8 mouse cellular contexts compared by ENCODE assay signal in the genomic region with DNA sequence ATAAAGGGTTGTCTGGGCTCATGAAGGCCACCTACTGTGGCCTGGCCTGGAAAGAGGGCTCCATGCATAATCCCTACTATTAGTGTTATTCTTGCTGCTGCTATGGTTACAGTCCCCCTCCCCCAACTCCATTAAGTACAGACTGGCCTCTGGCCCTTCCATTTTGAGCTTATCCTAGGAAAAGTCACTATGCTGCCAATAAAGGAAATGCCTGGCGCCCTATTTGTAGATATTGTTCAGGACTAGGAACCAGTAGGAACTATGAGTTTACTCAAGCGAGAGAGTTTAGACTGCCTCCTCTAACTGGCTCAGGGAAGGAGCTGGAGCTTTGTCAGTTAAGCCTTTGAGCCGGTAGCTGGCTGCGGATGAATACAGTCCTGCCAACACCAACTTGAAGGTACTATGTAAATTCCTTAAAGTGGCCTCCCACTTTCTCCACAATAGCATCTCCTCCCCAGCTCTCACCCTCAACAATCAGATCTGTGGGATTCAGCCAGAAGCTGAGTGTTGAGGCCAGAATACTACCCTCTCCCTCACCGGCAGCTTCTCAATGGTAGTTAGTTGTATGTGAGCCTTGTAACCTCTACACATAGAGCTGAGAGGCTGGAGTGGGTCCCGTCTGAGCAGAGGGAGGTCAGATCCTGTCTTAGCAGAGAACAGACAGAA. TPM values are rescaled to one million over a fixed set of nuclear protein-coding genes. Genes with fewer than 3 reads are reported as not detected.
DNase-seq lines count a peak whose midpoint lies in the region; ATAC-seq and TF ChIP-seq lines count a peak whose summit lies in the region.

No protein-coding gene starts in this region.

- peaks cover 6% of the 10 kb centered on the region for H3K4me1 ChIP-seq in heart, embryonic 11.5 days (ENCODE audit: control insufficient read depth, insufficient read depth, low read length)
- H3K4me1 ChIP-seq in limb, embryonic 12.5 days (replicated peaks): peaks cover 17% of the 10 kb centered on the region
- H3K4me1 ChIP-seq in neural tube, embryonic 13.5 days (replicated peaks): peaks cover 11% of the 10 kb centered on the region
- H3K4me1 ChIP-seq in thymus, adult 2 months (replicated peaks; ENCODE audit: control insufficient read depth, insufficient read depth, low read length): no peaks in the 10 kb centered on the region

- no peak overlapping the region for H3K4me2 ChIP-seq in heart, embryonic 11.5 days
- no peak overlapping the region for H3K4me2 ChIP-seq in limb, embryonic 12.5 days
- no peak overlapping the region for H3K4me2 ChIP-seq in neural tube, embryonic 13.5 days

- WGBS in heart, embryonic 11.5 days (ENCODE audit: insufficient replicate concordance): 17% methylated on average over 6 of the region's 6 CpGs
- 40% methylated on average over 6 of the region's 6 CpGs for WGBS in limb, embryonic 12.5 days
- WGBS in neural tube, embryonic 13.5 days: 13% methylated on average over 6 of the region's 6 CpGs
- 92% methylated on average over 6 of the region's 6 CpGs for WGBS in thymus, adult 2 months

- peak overlapping the region; percentile 46; the same call in 1 of the 2 replicates for H3K9ac ChIP-seq in heart, embryonic 11.5 days (ENCODE audit: low read depth, low read length)
- no peak overlapping the region for H3K9ac ChIP-seq in limb, embryonic 12.5 days (replicated peaks)
- H3K9ac ChIP-seq in neural tube, embryonic 13.5 days: no peak overlapping the region

- TF ChIP-seq POLR2A in thymus, adult 2 months (IDR thresholded peaks at IDR 0.05; ENCODE audit: control insufficient read depth, extremely low read depth, insufficient read depth, low read length, poor library complexity): no peak

- H3K9me3 ChIP-seq in heart, embryonic 11.5 days (replicated peaks; ENCODE audit: control insufficient read depth, low read length): no peaks in the 10 kb centered on the region
- no peaks in the 10 kb centered on the region for H3K9me3 ChIP-seq in limb, embryonic 12.5 days
- H3K9me3 ChIP-seq in neural tube, embryonic 13.5 days: no peaks in the 10 kb centered on the region

- H3K27me3 ChIP-seq in heart, embryonic 11.5 days (ENCODE audit: control insufficient read depth, insufficient read depth, low read length): no peaks in the 10 kb centered on the region
- H3K27me3 ChIP-seq in limb, embryonic 12.5 days: peaks cover 4% of the 10 kb centered on the region; the same call in 1 of the 2 replicates
- H3K27me3 ChIP-seq in neural tube, embryonic 13.5 days: no peaks in the 10 kb centered on the region
- no peaks in the 10 kb centered on the region for H3K27me3 ChIP-seq in thymus, adult 2 months (ENCODE audit: control insufficient read depth, insufficient read depth, low read length)

- ATAC-seq in heart, embryonic 11.5 days (replicated peaks; ENCODE audit: insufficient number of reproducible peaks, low FRiP score, low TSS enrichment): 0 out of 2 replicates have a peak, but pooled peaks have one; percentile 31
- no peak for ATAC-seq in limb, embryonic 12.5 days (ENCODE audit: insufficient number of reproducible peaks, insufficient read depth, low FRiP score, low TSS enrichment, low read depth)
- ATAC-seq in neural tube, embryonic 13.5 days (ENCODE audit: low read depth): peak; percentile 89

- H3K4me3 ChIP-seq in heart, embryonic 11.5 days (ENCODE audit: low read depth, low read length): no peak overlapping the region
- H3K4me3 ChIP-seq in limb, embryonic 12.5 days (replicated peaks): no peak overlapping the region
- H3K4me3 ChIP-seq in neural tube, embryonic 13.5 days: no peak overlapping the region
- no peak overlapping the region for H3K4me3 ChIP-seq in thymus, adult 2 months (ENCODE audit: control insufficient read depth, insufficient read depth, low read length)

- no peaks in the 10 kb centered on the region for H3K36me3 ChIP-seq in heart, embryonic 11.5 days (ENCODE audit: control insufficient read depth, insufficient read depth, low read length)
- H3K36me3 ChIP-seq in limb, embryonic 12.5 days: no peaks in the 10 kb centered on the region
- no peaks in the 10 kb centered on the region for H3K36me3 ChIP-seq in neural tube, embryonic 13.5 days
- no peaks in the 10 kb centered on the region for H3K36me3 ChIP-seq in thymus, adult 2 months (ENCODE audit: control insufficient read depth, insufficient read depth, low read length)

- TF ChIP-seq CTCF in thymus, adult 2 months (IDR thresholded peaks at IDR 0.05; ENCODE audit: borderline replicate concordance, control insufficient read depth, extremely low read depth, insufficient read depth, low read length, poor library complexity): no peak

- H3K27ac ChIP-seq in heart, embryonic 11.5 days (ENCODE audit: low read depth, low read length): peak overlapping the region; percentile 74
- H3K27ac ChIP-seq in limb, embryonic 12.5 days: 0 out of 2 replicates have a peak overlapping the region, but pooled peaks have one; percentile 7
- no peak overlapping the region for H3K27ac ChIP-seq in neural tube, embryonic 13.5 days (replicated peaks)
- no peak overlapping the region for H3K27ac ChIP-seq in thymus, adult 2 months (ENCODE audit: control insufficient read depth, insufficient read depth, low read length)

- DNase-seq in right cerebral cortex, postnatal 10 days (ENCODE audit: low spot score in 2 of 2): peak; percentile 66 to 74
- no peak for DNase-seq in right cerebral cortex, postnatal 25 days
- no peak for DNase-seq in thymus, adult 2 months
- DNase-seq in adrenal gland, postnatal 10 days: no peak
- DNase-seq in urinary bladder, adult 18-20 months (ENCODE audit: low spot score in 2 of 2): no peak

RNA-seq across cellular contexts. Expression of a gene that starts 37.1 kb away (rescaled TPM):
- polyA plus RNA-seq in heart, embryonic 11.5 days (2014; fragmentation: Nextera tagmentation; extraction: Ambion mirVana): 10.6 TPM in 2 replicates
- polyA plus RNA-seq in limb, embryonic 12.5 days (2016; fragmentation: Nextera tagmentation; extraction: Ambion mirVana): 8.6 and 9.2 TPM in 2 replicates
- polyA plus RNA-seq in neural tube, embryonic 13.5 days (2015; fragmentation: Nextera tagmentation; extraction: Ambion mirVana): 9.3 and 9.4 TPM in 2 replicates
- 15.0 and 17.8 TPM in 2 replicates for polyA plus RNA-seq in thymus, adult 2 months (2012; rRNA removed)
- 10 to 100 TPM; 30.3 to 30.7 TPM for total RNA-seq in adrenal gland, postnatal 10 days (2021)

Comparison
In these comparisons a context has a peak if more than half of its experiments do, and no peak if none do; other contexts are left out.
1. DNase-seq: peak in right cerebral cortex, postnatal 10 days (2 of 2); none in right cerebral cortex, postnatal 25 days (single experiment), thymus, adult 2 months (single experiment), adrenal gland, postnatal 10 days (single experiment) and urinary bladder, adult 18-20 months (0 of 2).
2. H3K27ac ChIP-seq: peak in heart, embryonic 11.5 days (single experiment) and limb, embryonic 12.5 days (single experiment); none in neural tube, embryonic 13.5 days (single experiment) and thymus, adult 2 months (single experiment).